Mouse (Mus musculus): ENCODE data around the gene Skil. TPM values are rescaled to one million over a fixed set of nuclear protein-coding genes. Genes with fewer than 3 reads are reported as not detected.

Skil gene
- polyA plus RNA-seq, 1 experiment from 2014 or later = 34.4 TPM

DNA sequence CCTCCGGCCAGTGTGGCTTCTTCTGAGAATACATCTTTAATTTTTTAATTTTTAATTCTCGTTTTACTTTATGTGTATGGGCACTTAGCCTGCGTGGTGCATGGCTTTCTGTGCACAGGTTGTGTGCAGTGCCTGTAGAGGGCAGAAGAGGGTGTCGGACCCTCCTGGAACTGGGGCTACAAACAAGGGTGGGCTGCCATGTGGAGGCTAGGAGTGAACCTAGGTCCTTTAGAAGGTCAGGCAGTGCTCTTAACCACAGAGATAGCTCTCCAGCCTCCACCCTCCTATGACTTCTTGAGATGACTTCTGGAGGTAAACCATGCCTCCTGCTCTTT, 33.1 kb upstream of the Skil start:
- H3K4me2 ChIP-seq = no peak overlapping the region
- 79% methylated on average over 4 of the region's 4 CpGs for WGBS
- no peak overlapping the region for H3K4me3 ChIP-seq
- no peaks in the 10 kb centered on the region for H3K9me3 ChIP-seq
- ATAC-seq (ENCODE audit: low FRiP score) = no peak
- no peak overlapping the region for H3K9ac ChIP-seq
- H3K36me3 ChIP-seq = no peaks in the 10 kb centered on the region
- 0 out of 2 replicates have a peak, but pooled peaks cover 3% of the 10 kb centered on the region for H3K4me1 ChIP-seq (replicated peaks)
- H3K27me3 ChIP-seq = no peaks in the 10 kb centered on the region
- H3K27ac ChIP-seq = no peak overlapping the region

DNA sequence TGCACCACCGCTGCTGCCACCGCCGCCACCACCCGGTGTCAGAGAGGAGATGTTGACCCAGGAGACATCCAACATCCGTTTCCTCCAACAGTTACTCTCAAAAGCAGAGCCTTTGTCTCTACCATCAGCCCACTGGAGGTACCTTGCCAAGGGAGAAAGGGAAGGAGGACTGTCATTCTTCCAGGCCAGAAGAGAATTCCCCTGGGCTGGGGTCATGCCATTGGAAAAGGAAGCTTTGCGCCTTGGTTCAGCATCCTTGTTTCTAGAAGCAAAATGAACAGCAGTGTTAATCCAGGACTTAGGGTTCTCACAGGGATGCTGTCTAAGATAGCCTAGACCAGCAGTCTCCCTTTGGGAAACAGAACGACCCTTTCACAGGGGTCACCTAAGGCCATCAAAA, 32.5 kb upstream of the Skil start:
- Histone ChIP-seq H3K4me2 (no peak overlapping the region), H3K36me3 (no peaks in the 10 kb centered on the region), H3K27me3 (no peaks in the 10 kb centered on the region), H3K4me3 (no peak overlapping the region), H3K27ac (no peak overlapping the region), H3K9me3 (no peaks in the 10 kb centered on the region), H3K9ac (no peak overlapping the region), H3K4me1 (replicated peaks) (no peaks in the 10 kb centered on the region)
- ATAC-seq (ENCODE audit: low FRiP score) = no peak
- 94% methylated on average over 7 of the region's 7 CpGs for WGBS

DNA sequence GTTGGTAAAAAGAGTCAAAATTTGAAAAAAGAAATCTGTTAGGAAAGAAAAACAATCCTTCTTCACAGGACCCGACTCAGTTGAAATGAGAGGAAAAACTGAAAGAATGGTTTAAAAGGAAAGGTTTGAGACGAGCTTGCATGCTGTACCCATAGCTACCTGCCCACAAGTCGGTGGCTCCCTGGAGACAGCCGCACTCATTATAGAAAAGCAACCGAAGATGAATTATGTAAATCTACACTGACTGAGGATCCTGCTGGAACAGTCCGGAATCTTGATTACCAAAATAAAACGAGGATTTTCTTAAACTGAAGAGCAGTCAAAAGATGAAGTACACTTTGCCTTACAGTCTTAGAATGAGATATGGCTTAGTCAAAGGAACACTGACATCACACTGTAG, 26.4 kb upstream of the Skil start:
- H3K27me3 ChIP-seq = no peaks in the 10 kb centered on the region
- ATAC-seq (ENCODE audit: low FRiP score) = no peak
- no peaks in the 10 kb centered on the region for H3K9me3 ChIP-seq
- 82% methylated on average over 7 of the region's 7 CpGs for WGBS
- no peak overlapping the region for H3K4me2 ChIP-seq
- H3K9ac ChIP-seq = no peak overlapping the region
- H3K4me1 ChIP-seq (replicated peaks) = no peaks in the 10 kb centered on the region
- H3K4me3 ChIP-seq = no peak overlapping the region
- H3K36me3 ChIP-seq = no peaks in the 10 kb centered on the region
- H3K27ac ChIP-seq = no peak overlapping the region

DNA sequence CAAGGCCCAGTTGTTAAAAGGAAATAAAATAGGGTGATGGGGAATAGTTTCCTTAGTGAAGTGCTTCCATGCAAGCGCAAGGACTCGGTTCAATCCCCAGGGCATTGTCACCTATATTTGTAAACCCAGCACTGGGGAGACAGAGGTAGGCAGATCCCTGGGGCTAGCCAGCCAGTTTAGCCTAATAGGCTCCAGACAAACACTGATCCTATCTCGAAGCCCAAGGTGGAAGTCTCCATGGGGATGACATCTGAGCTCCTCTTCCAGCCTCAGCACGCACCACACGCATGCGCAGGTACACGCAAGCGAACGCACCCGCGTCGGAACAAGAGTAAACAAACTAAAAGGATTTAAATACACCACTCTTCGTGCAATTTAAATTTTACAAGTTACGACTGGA, 23.1 kb upstream of the Skil start:
- 93% methylated on average over 14 of the region's 14 CpGs for WGBS
- H3K27me3 ChIP-seq = no peaks in the 10 kb centered on the region
- ATAC-seq (ENCODE audit: low FRiP score) = no peak

GRCm38 (mm10) chr3:31075808-31076207, 19.1 kb upstream of the Skil start:
- no peak for ATAC-seq (ENCODE audit: low FRiP score)
- no peaks in the 10 kb centered on the region for H3K36me3 ChIP-seq
- H3K27ac ChIP-seq = no peak overlapping the region
- H3K9ac ChIP-seq = no peak overlapping the region
- no peak overlapping the region for H3K4me2 ChIP-seq
- H3K27me3 ChIP-seq = no peaks in the 10 kb centered on the region
- no peaks in the 10 kb centered on the region for H3K9me3 ChIP-seq
- no peak overlapping the region for H3K4me3 ChIP-seq
- WGBS = 71% methylated on average over 11 of the region's 11 CpGs
- H3K4me1 ChIP-seq (replicated peaks) = no peaks in the 10 kb centered on the region

More for the DNA sequence above, 23.1 kb upstream of the Skil start:
- Histone ChIP-seq H3K4me2 (no peak overlapping the region), H3K4me3 (no peak overlapping the region), H3K4me1 (replicated peaks) (no peaks in the 10 kb centered on the region), H3K9ac (no peak overlapping the region), H3K9me3 (no peaks in the 10 kb centered on the region), H3K27ac (no peak overlapping the region), H3K36me3 (no peaks in the 10 kb centered on the region)

GRCm38 (mm10) chr3:31077068-31077703, 17.7 kb upstream of the Skil start:
- Histone ChIP-seq H3K36me3 (no peaks in the 10 kb centered on the region), H3K9ac (no peak overlapping the region), H3K4me3 (no peak overlapping the region), H3K27me3 (no peaks in the 10 kb centered on the region), H3K9me3 (no peaks in the 10 kb centered on the region), H3K4me2 (no peak overlapping the region), H3K4me1 (replicated peaks) (no peaks in the 10 kb centered on the region), H3K27ac (no peak overlapping the region)
- WGBS = 86% methylated on average over 6 of the region's 6 CpGs
- ATAC-seq (ENCODE audit: low FRiP score) = no peak

GRCm38 (mm10) chr3:31079450-31079849, 15.4 kb upstream of the Skil start:
- Histone ChIP-seq H3K9me3 (no peaks in the 10 kb centered on the region), H3K4me2 (no peak overlapping the region), H3K4me1 (replicated peaks) (peaks cover 9% of the 10 kb centered on the region; the same call in 1 of the 2 replicates), H3K27ac (no peak overlapping the region), H3K27me3 (no peaks in the 10 kb centered on the region), H3K4me3 (no peak overlapping the region), H3K9ac (no peak overlapping the region), H3K36me3 (no peaks in the 10 kb centered on the region)
- 79% methylated on average over 10 of the region's 10 CpGs for WGBS
- no peak for ATAC-seq (ENCODE audit: low FRiP score)

DNA sequence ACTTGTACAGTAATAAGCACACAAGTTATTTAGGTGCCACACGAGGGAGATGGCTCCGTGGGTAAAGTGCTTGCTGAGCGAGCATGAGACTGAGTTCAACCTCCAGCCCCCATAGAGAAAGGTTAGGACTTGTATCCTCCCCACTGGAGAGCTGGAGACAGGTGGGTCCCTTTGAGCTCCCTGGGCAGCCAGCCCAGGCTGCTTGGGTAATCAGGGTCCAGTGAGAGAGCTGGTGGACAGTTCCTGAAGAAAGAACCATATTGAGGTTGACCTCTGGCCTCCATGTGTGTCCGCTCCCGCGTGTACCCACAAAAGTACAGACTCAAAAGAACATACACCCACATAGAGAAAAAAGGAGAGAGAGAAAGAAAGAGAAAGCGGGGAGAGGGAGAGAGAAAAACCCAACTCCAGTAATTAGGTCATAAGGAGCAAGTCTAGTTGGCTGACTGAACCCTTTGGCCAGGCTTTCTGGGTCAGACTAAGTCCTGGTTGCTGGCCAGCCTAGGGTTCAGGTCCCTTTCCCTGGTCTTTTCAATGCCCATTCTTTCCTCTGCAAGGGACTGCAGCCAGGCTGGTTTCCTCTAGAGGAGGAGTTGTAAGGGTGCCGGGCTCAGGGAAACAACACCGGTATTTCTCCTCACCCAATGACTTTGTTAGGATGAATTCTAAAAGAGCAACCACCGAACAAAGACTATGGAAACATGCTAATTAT, 13.9 kb upstream of the Skil start:
- no peak overlapping the region for H3K4me3 ChIP-seq
- H3K4me2 ChIP-seq = no peak overlapping the region
- no peak overlapping the region for H3K9ac ChIP-seq
- H3K36me3 ChIP-seq = no peaks in the 10 kb centered on the region
- ATAC-seq (ENCODE audit: low FRiP score) = no peak
- no peaks in the 10 kb centered on the region for H3K27me3 ChIP-seq
- H3K4me1 ChIP-seq (replicated peaks) = peaks cover 9% of the 10 kb centered on the region; the same call in 1 of the 2 replicates
- WGBS = 84% methylated on average over 10 of the region's 10 CpGs
- no peak overlapping the region for H3K27ac ChIP-seq
- no peaks in the 10 kb centered on the region for H3K9me3 ChIP-seq

DNA sequence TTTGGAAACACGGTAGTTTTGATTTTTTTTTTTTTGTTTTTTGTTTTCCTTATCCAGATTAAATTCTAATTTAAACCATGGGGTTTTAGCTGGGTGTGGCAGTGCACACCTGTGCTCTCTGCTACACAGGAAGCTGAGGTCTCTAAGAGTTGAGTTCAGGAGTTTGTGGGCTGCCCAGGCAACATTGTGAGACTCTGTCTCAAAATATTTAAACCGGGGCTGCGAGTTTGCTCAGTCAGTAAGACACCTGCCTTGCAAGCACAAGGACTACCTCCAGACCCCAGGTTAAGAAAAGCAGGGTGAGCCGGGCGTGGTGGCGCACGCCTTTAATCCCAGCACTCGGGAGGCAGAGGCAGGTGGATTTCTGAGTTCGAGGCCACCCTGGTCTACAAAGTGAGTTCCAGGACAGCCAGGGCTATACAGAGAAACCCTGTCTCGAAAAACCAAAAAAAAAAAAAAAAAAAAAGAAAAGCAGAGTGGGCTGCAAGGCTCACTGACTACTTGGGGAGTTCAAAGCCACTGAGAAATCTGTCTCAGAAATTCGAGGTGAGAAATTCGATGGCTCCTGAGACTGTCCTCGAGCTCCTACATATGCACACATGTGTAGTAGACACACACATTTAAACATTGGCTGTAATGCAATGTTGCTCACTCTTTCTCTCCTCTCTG, 11.9 kb upstream of the Skil start:
- Histone ChIP-seq H3K27me3 (no peaks in the 10 kb centered on the region), H3K9me3 (no peaks in the 10 kb centered on the region), H3K9ac (no peak overlapping the region), H3K4me3 (no peak overlapping the region), H3K36me3 (no peaks in the 10 kb centered on the region), H3K27ac (no peak overlapping the region), H3K4me1 (replicated peaks) (peaks cover 9% of the 10 kb centered on the region; the same call in 1 of the 2 replicates), H3K4me2 (no peak overlapping the region)
- WGBS = 95% methylated on average over 12 of the region's 13 CpGs
- 0 out of 2 replicates have a peak, but pooled peaks have one; percentile 9 for ATAC-seq (ENCODE audit: low FRiP score)

DNA sequence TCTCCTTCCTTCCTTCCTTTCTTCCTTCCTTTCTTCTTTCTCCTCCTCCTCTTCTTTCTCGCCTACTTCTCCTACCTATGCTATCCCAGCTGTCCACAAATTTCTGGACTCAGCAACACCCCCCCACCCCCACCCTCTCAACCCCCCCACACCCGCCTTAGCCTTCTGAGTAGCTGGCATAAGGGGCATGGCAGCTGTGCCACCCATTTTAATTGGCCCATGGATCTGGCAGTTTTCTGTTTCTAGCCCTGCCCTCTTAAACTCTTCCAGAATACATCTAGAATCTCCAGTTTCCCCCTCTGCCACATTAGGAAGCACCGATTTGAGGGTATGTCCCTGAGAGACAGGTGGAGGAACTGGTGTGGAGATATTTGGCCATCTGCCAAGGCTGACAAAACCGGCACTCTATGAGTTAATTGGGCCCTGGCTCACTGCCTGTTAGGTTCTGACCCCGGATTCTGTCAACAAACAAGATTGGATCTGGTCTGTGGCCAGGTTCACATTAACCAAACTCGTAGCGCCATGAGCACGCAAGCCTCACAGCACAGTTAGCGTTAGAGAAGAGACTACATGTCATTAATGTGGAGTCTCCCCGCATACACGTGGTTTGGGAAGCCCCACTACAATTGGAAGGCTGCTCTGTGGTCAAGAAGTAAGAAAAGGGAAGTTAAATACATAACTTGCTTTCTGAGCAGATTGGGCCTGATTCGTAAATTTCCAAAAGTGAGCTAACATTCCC, 11.2 kb upstream of the Skil start:
- no peaks in the 10 kb centered on the region for H3K27me3 ChIP-seq
- 48% methylated on average over 12 of the region's 12 CpGs for WGBS
- peaks cover 9% of the 10 kb centered on the region; the same call in 1 of the 2 replicates for H3K4me1 ChIP-seq (replicated peaks)
- H3K4me3 ChIP-seq = no peak overlapping the region
- no peaks in the 10 kb centered on the region for H3K36me3 ChIP-seq
- no peak overlapping the region for H3K9ac ChIP-seq
- H3K9me3 ChIP-seq = no peaks in the 10 kb centered on the region
- ATAC-seq (ENCODE audit: low FRiP score) = peak; percentile 65
- no peak overlapping the region for H3K27ac ChIP-seq
- peak overlapping the region; percentile 29; the same call in 1 of the 2 replicates for H3K4me2 ChIP-seq

- Histone ChIP-seq H3K27ac (no peak overlapping the region), H3K4me3 (no peak overlapping the region), H3K27me3 (no peaks in the 10 kb centered on the region), H3K36me3 (no peaks in the 10 kb centered on the region), H3K9me3 (no peaks in the 10 kb centered on the region), H3K4me1 (replicated peaks) (peaks cover 9% of the 10 kb centered on the region; the same call in 1 of the 2 replicates), H3K4me2 (no peak overlapping the region), H3K9ac (no peak overlapping the region)
- no peak for ATAC-seq (ENCODE audit: low FRiP score)
- WGBS = 88% methylated on average over 3 of the region's 3 CpGs
Observed at GRCm38 (mm10) chr3:31085000-31085399, 9.9 kb upstream of the Skil start.

All from hindbrain, embryonic 13.5 days (tissue).